ENCODE assay signal across 12 mouse cellular contexts in the genomic region with DNA sequence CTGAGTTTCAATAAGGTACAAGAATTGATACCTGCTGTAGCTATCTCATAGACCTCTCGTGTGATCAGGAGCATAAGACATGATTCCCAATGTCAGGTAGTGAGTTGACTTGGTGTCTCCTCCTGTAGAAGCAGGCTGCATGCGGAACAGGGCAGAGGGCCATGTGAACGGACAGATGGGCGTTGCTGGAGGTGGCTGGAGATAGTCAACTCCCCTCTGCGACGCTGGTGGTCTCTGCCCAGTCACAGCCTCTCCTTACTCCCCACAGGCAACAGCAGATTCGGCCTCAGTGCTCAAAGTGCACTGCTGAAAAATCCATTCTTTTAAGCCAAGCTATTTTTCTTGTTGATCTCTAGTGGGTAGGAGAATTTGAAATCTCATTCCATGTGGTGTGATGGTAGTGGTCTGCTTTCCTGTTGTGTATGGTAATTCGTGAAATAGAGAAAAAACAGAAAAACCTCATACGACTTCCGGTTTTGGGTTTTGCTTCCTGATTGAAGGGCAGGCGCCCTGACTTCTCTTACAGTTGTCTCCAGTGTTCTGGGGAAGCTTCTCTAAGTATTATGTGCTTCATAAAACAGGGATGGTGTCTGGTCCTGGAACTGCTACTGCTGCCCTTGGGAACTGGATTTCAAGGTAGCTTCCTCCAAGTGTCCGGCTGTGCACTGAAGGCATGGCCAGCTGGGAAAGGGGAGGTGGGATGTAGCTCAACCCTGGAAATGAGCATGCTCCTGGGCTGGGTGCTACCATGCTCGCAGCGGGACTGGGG. TPM values are rescaled to one million over a fixed set of nuclear protein-coding genes. Genes with fewer than 3 reads are reported as not detected.
A peak's percentile ranks its signal among the peaks of the same experiment; 100 is the strongest.
DNase-seq lines count a peak whose midpoint lies in the region; ATAC-seq lines count a peak whose summit lies in the region.
"Had no signal": no experiment of that assay in that cellular context is flagged by ENCODE, and none has a peak within 500 bp of the region (broad histone marks: within the 10 kb centered on the region; RNA-seq: fewer than 3 reads in every experiment).

A gene (plus strand): TSS at position 479 of the 769 bp plus-strand sequence.

- H3K27me3 ChIP-seq in heart, embryonic 15.5 days, result no peaks in the 10 kb centered on the region
- no peaks in the 10 kb centered on the region for H3K27me3 ChIP-seq in heart, embryonic 10.5 days (ENCODE audit: insufficient read depth, poor library complexity, severe bottlenecking)
- H3K27me3 ChIP-seq: midbrain, embryonic 12.5 days; stomach, embryonic 15.5 days had no signal

- no peak for ATAC-seq in heart, embryonic 15.5 days (replicated peaks; ENCODE audit: insufficient number of reproducible peaks, insufficient read depth, low FRiP score, low read depth)
- ATAC-seq in erythroblast, adult 5-6 weeks (replicated peaks; ENCODE audit: low FRiP score, poor library complexity, severe bottlenecking), result no peak; the same call in 1 of the 2 replicates
- ATAC-seq in megakaryocyte progenitor cell, adult 5-6 weeks (replicated peaks; ENCODE audit: poor library complexity), result peak; percentile 56

- H3K4me1 ChIP-seq in heart, embryonic 15.5 days (replicated peaks), result no peaks in the 10 kb centered on the region
- H3K4me1 ChIP-seq in heart, embryonic 10.5 days, result no peaks in the 10 kb centered on the region
- H3K4me1 ChIP-seq: midbrain, embryonic 12.5 days; stomach, embryonic 15.5 days had no signal

- no peak within 1 kb of the TSS for H3K4me2 ChIP-seq in heart, embryonic 15.5 days
- H3K4me2 ChIP-seq: midbrain, embryonic 12.5 days; stomach, embryonic 15.5 days had no signal

- no peaks in the 10 kb centered on the region for H3K36me3 ChIP-seq in heart, embryonic 15.5 days
- H3K36me3 ChIP-seq in heart, embryonic 10.5 days, result no peaks in the 10 kb centered on the region
- H3K36me3 ChIP-seq: midbrain, embryonic 12.5 days; stomach, embryonic 15.5 days had no signal

- no peak within 1 kb of the TSS for H3K27ac ChIP-seq in heart, embryonic 15.5 days
- no peak within 1 kb of the TSS for H3K27ac ChIP-seq in heart, embryonic 10.5 days
- H3K27ac ChIP-seq: kidney, postnatal 0 days; midbrain, embryonic 12.5 days; stomach, embryonic 15.5 days had no signal

- DNase-seq in heart, embryonic 10.5 days (ENCODE audit: low spot score), result no peak
- peak; percentile 82 for DNase-seq in A20 (ENCODE audit: low read depth, low spot score)
- DNase-seq in adrenal gland, postnatal 25 days, result no peak
- no peak for DNase-seq in adrenal gland, postnatal 4 days (ENCODE audit: low spot score in 2 of 2)
- no peak for DNase-seq in cerebellum, postnatal 10 days
- DNase-seq: cerebellum, adult 8-10 months had no signal

- 76% methylated on average over 14 of the region's 14 CpGs for WGBS in heart, embryonic 15.5 days
- 81% methylated on average over 14 of the region's 14 CpGs for WGBS in heart, embryonic 10.5 days

- H3K9me3 ChIP-seq in heart, embryonic 15.5 days (replicated peaks), result no peaks in the 10 kb centered on the region
- no peaks in the 10 kb centered on the region for H3K9me3 ChIP-seq in heart, embryonic 10.5 days
- H3K9me3 ChIP-seq: midbrain, embryonic 12.5 days; stomach, embryonic 15.5 days had no signal

- H3K9ac ChIP-seq in heart, embryonic 15.5 days, result no peak within 1 kb of the TSS
- H3K9ac ChIP-seq: midbrain, embryonic 12.5 days; stomach, embryonic 15.5 days had no signal

- H3K4me3 ChIP-seq in heart, embryonic 15.5 days, result peak within 1 kb of the TSS; percentile 19; the same call in 1 of the 2 replicates
- H3K4me3 ChIP-seq in heart, embryonic 10.5 days, result no peak within 1 kb of the TSS
- H3K4me3 ChIP-seq: midbrain, embryonic 12.5 days; stomach, embryonic 15.5 days had no signal

RNA-seq across cellular contexts. Expression of the gene that starts here (rescaled TPM):
- polyA plus RNA-seq in heart, embryonic 15.5 days (2015; fragmentation: Nextera tagmentation; extraction: Ambion mirVana), result 2.4 and 9.6 TPM in 2 replicates
- 0.25 TPM in 1 of 2 replicates, not detected in the other for polyA plus RNA-seq in heart, embryonic 10.5 days (2016; fragmentation: Nextera tagmentation; extraction: Ambion mirVana)
- total RNA-seq in erythroblast, adult 5-6 weeks (2015; ENCODE audit: low replicate concordance), result 52.2 and 60.3 TPM in 2 replicates
- total RNA-seq in erythroblast, adult 5-6 weeks (2017; ENCODE audit: low replicate concordance), result 24.8 and 27.7 TPM in 2 replicates
- 232 and 271 TPM in 2 replicates for total RNA-seq in megakaryocyte progenitor cell, adult 5-6 weeks (2015)
- total RNA-seq in megakaryocyte progenitor cell, adult 5-6 weeks (2017), result 103 and 113 TPM in 2 replicates
- 1.3 and 1.6 TPM in 2 replicates for total RNA-seq in adrenal gland, postnatal 25 days (2021)
- 1 to 10 TPM; 2.0 to 3.1 TPM for total RNA-seq in adrenal gland, postnatal 4 days (2021)
